Mouse (Mus musculus) myocyte (in vitro differentiated cells): Measurements from ENCODE around the gene Plce1. TPM values are rescaled to one million over a fixed set of nuclear protein-coding genes. Genes with fewer than 3 reads are reported as not detected.

ENCODE experiments used
- H3K27me3 ChIP-seq: one replicate; pipeline ENCODE4 v1.6.1; 2011; ENCODE audit not compliant: control insufficient read depth, insufficient read depth, insufficient read length
- H3K36me3 ChIP-seq: one replicate; pipeline ENCODE4 v1.6.1; 2011; ENCODE audit not compliant: control insufficient read depth, insufficient read depth
- H3K4me2 ChIP-seq: one replicate; pipeline ENCODE4 v1.6.1; 2011; ENCODE audit warnings: low read depth, control low read depth
- H3K4me3 ChIP-seq: one replicate; pipeline ENCODE4 v1.5.1; 2011; ENCODE audit warnings: mild to moderate bottlenecking, control low read depth, moderate library complexity
- H3K79me2 ChIP-seq: one replicate; pipeline ENCODE4 v1.6.1; 2011; ENCODE audit not compliant: control insufficient read depth, insufficient read depth
- H3ac ChIP-seq: one replicate; pipeline ENCODE4 v1.6.1; 2011; ENCODE audit not compliant: control insufficient read depth, insufficient read length
- CEBPB ChIP-seq: IDR thresholded peaks from 2 replicates; pipeline ENCODE4 v1.6.1; 2011; ENCODE audit warnings: mild to moderate bottlenecking, moderate library complexity; ENCODE audit not compliant: poor library complexity, insufficient read depth, severe bottlenecking
- E2F4 ChIP-seq: IDR thresholded peaks from one replicate; pipeline ENCODE4 v1.6.1; 2011; ENCODE audit warnings: mild to moderate bottlenecking, control low read depth, moderate library complexity; ENCODE audit not compliant: insufficient read depth
- MAX ChIP-seq: IDR thresholded peaks from one replicate; pipeline ENCODE4 v1.6.1; 2011; ENCODE audit warnings: low read depth, mild to moderate bottlenecking, control low read depth
- MYOD1 ChIP-seq, 3 experiments: IDR thresholded peaks; one replicate each; pipeline ENCODE4 v1.6.1; 2011; ENCODE audit warnings: control low read depth in 2 of 3, low read depth in 2 of 3, mild to moderate bottlenecking in 2 of 3, moderate library complexity in 1 of 3; ENCODE audit not compliant: insufficient read length in 2 of 3, control insufficient read depth in 1 of 3
- MYOG ChIP-seq, 3 experiments: IDR thresholded peaks; one replicate each; pipeline ENCODE4 v1.6.1; 2011; ENCODE audit warnings: control low read depth in 2 of 3, low read depth in 2 of 3, mild to moderate bottlenecking in 2 of 3; ENCODE audit not compliant: insufficient read length in 2 of 3, control insufficient read depth in 1 of 3, insufficient read depth in 1 of 3
- POLR2A ChIP-seq: IDR thresholded peaks from one replicate; pipeline ENCODE4 v1.6.1; 2011; ENCODE audit warnings: low read depth, mild to moderate bottlenecking, control low read depth, moderate library complexity; ENCODE audit not compliant: insufficient read length
- POLR2AphosphoS2 ChIP-seq: IDR thresholded peaks from one replicate; pipeline ENCODE4 v1.6.1; 2011; ENCODE audit warnings: low read depth, control low read depth; ENCODE audit not compliant: insufficient read length
- REST ChIP-seq: IDR thresholded peaks from one replicate; pipeline ENCODE4 v1.6.1; 2011; ENCODE audit warnings: mild to moderate bottlenecking, control low read depth, moderate library complexity; ENCODE audit not compliant: insufficient read depth, insufficient read length
- SRF ChIP-seq: IDR thresholded peaks from one replicate; pipeline ENCODE4 v1.6.1; 2011; ENCODE audit warnings: low read depth; ENCODE audit not compliant: control insufficient read depth, insufficient read length
- TCF12 ChIP-seq: IDR thresholded peaks from one replicate; pipeline ENCODE4 v1.6.1; 2011; ENCODE audit warnings: mild to moderate bottlenecking, control low read depth; ENCODE audit not compliant: poor library complexity, insufficient read depth, severe bottlenecking
- TCF3 ChIP-seq: IDR thresholded peaks from one replicate; pipeline ENCODE4 v1.6.1; 2011; ENCODE audit warnings: low read depth, control low read depth; ENCODE audit not compliant: insufficient read length
- USF1 ChIP-seq: IDR thresholded peaks from one replicate; pipeline ENCODE4 v1.6.1; 2011; ENCODE audit warnings: low read depth, mild to moderate bottlenecking, control low read depth, moderate library complexity
- polyA plus RNA-seq: library from polyadenylated mRNA; unstranded; fragments of >200 nt; fragmentation: generic; extraction: Trizol; gene quantifications from one replicate; pipeline ENCODE4 v1.2.1, GENCODE M21; 2012; ENCODE audit warnings: missing spikeins

Gene Plce1
- polyA plus RNA-seq, 1 experiment = 0.01 TPM

DNA sequence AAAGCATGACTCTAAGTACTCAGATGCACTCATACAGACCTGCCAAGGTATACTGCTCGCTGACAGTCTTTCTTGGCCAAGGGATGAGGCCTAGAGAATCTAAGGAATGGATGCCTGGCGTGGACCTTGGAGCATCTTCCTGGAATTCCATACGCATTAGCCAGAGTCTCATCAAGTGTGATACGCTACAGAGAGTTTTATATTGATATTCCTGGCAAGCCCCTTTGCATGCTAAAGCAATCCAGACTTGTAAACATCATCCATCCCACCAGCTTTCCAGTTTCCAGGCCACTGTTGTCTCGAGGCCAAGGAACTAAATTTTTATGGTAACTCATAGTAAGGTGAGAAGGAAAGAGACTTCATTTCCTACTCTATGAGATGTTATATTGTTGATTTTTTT, 197.7 kb downstream of the Plce1 start:
- no peak overlapping the region for H3K4me3 ChIP-seq
- H3K79me2 ChIP-seq = no peaks in the 10 kb centered on the region
- H3K27me3 ChIP-seq = no peaks in the 10 kb centered on the region
- H3K4me2 ChIP-seq = no peak overlapping the region
- TF ChIP-seq MYOD1 (IDR thresholded peaks at IDR 0.05; ENCODE audit: control insufficient read depth in 1 of 3, insufficient read length in 2 of 3, low read depth in 2 of 3) = no peak
- no peaks in the 10 kb centered on the region for H3K36me3 ChIP-seq
- no peak overlapping the region for H3ac ChIP-seq

GRCm38 (mm10) chr19:38679520-38679919, 198.6 kb downstream of the Plce1 start:
- H3K79me2 ChIP-seq = no peaks in the 10 kb centered on the region
- no peaks in the 10 kb centered on the region for H3K27me3 ChIP-seq
- no peak overlapping the region for H3ac ChIP-seq
- H3K4me2 ChIP-seq = no peak overlapping the region
- no peak overlapping the region for H3K4me3 ChIP-seq
- no peaks in the 10 kb centered on the region for H3K36me3 ChIP-seq
- TF ChIP-seq POLR2A = no peak
- TF ChIP-seq E2F4 = no peak
- TF ChIP-seq SRF = no peak
- no peak for TF ChIP-seq TCF3
- TF ChIP-seq MYOD1 (IDR thresholded peaks at IDR 0.05; ENCODE audit: control insufficient read depth in 1 of 3, insufficient read length in 2 of 3, low read depth in 2 of 3) = no peak
- no peak for TF ChIP-seq MAX
- TF ChIP-seq CEBPB = no peak
- TF ChIP-seq MYOG (IDR thresholded peaks at IDR 0.05; ENCODE audit: control insufficient read depth in 1 of 3, insufficient read depth in 1 of 3, insufficient read length in 2 of 3, low read depth in 2 of 3) = no peak
- TF ChIP-seq TCF12 = no peak
- no peak for TF ChIP-seq REST
- TF ChIP-seq USF1 = no peak
- no peak for TF ChIP-seq POLR2AphosphoS2

DNA sequence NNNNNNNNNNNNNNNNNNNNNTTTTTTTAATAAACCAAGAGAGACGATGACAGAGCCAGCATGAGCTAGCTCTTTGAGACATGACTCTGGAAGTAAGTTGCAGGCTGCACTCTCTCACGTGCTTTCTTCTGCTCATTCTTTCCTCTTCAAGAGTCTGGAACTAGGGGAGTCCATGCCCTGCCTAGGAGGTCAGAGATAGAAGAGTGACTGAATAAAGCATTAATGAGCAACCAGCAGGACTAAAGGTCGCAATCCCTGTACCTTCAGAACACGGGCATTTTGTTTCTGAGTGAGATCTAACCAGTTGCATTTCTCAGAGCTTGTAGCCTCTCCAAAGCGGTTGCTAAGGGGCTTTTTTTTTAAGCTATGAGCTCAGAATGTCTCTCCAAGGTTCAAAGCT, 206.4 kb downstream of the Plce1 start:
- Histone ChIP-seq H3K4me2 (no peak overlapping the region), H3ac (no peak overlapping the region), H3K79me2 (no peaks in the 10 kb centered on the region), H3K27me3 (no peaks in the 10 kb centered on the region), H3K36me3 (no peaks in the 10 kb centered on the region), H3K4me3 (no peak overlapping the region)
- TF ChIP-seq MYOG (IDR thresholded peaks at IDR 0.05; ENCODE audit: control insufficient read depth in 1 of 3, insufficient read depth in 1 of 3, insufficient read length in 2 of 3, low read depth in 2 of 3) (no peak), CEBPB (no peak), REST (no peak), POLR2AphosphoS2 (no peak), SRF (no peak), POLR2A (no peak), TCF3 (no peak), USF1 (no peak), TCF12 (no peak), MYOD1 (IDR thresholded peaks at IDR 0.05; ENCODE audit: control insufficient read depth in 1 of 3, insufficient read length in 2 of 3, low read depth in 2 of 3) (no peak), MAX (no peak), E2F4 (no peak)

GRCm38 (mm10) chr19:38688741-38689507, 208.0 kb downstream of the Plce1 start:
- Histone ChIP-seq H3K27me3 (no peaks in the 10 kb centered on the region), H3K4me2 (no peak overlapping the region), H3K79me2 (no peaks in the 10 kb centered on the region), H3ac (no peak overlapping the region), H3K36me3 (no peaks in the 10 kb centered on the region), H3K4me3 (no peak overlapping the region)
- TF ChIP-seq MYOD1 (IDR thresholded peaks at IDR 0.05; ENCODE audit: control insufficient read depth in 1 of 3, insufficient read length in 2 of 3, low read depth in 2 of 3) = no peak
- no peak for TF ChIP-seq TCF3
- TF ChIP-seq MAX = no peak
- TF ChIP-seq TCF12 = no peak
- TF ChIP-seq POLR2AphosphoS2 = no peak
- TF ChIP-seq CEBPB = no peak
- no peak for TF ChIP-seq SRF
- TF ChIP-seq POLR2A = no peak
- no peak for TF ChIP-seq MYOG (IDR thresholded peaks at IDR 0.05; ENCODE audit: control insufficient read depth in 1 of 3, insufficient read depth in 1 of 3, insufficient read length in 2 of 3, low read depth in 2 of 3)
- no peak for TF ChIP-seq REST
- no peak for TF ChIP-seq E2F4
- TF ChIP-seq USF1 = no peak

GRCm38 (mm10) chr19:38690276-38690675, 209.4 kb downstream of the Plce1 start:
- H3K4me3 ChIP-seq = no peak overlapping the region
- H3K79me2 ChIP-seq = no peaks in the 10 kb centered on the region
- TF ChIP-seq TCF12 (no peak), MYOD1 (IDR thresholded peaks at IDR 0.05; ENCODE audit: control insufficient read depth in 1 of 3, insufficient read length in 2 of 3, low read depth in 2 of 3) (no peak), REST (no peak), TCF3 (no peak), CEBPB (no peak), POLR2A (no peak), MYOG (IDR thresholded peaks at IDR 0.05; ENCODE audit: control insufficient read depth in 1 of 3, insufficient read depth in 1 of 3, insufficient read length in 2 of 3, low read depth in 2 of 3) (no peak), POLR2AphosphoS2 (no peak), USF1 (no peak), SRF (no peak), MAX (no peak), E2F4 (no peak)
- no peak overlapping the region for H3K4me2 ChIP-seq
- H3K36me3 ChIP-seq = no peaks in the 10 kb centered on the region
- no peak overlapping the region for H3ac ChIP-seq
- no peaks in the 10 kb centered on the region for H3K27me3 ChIP-seq
